In the genomic region with DNA sequence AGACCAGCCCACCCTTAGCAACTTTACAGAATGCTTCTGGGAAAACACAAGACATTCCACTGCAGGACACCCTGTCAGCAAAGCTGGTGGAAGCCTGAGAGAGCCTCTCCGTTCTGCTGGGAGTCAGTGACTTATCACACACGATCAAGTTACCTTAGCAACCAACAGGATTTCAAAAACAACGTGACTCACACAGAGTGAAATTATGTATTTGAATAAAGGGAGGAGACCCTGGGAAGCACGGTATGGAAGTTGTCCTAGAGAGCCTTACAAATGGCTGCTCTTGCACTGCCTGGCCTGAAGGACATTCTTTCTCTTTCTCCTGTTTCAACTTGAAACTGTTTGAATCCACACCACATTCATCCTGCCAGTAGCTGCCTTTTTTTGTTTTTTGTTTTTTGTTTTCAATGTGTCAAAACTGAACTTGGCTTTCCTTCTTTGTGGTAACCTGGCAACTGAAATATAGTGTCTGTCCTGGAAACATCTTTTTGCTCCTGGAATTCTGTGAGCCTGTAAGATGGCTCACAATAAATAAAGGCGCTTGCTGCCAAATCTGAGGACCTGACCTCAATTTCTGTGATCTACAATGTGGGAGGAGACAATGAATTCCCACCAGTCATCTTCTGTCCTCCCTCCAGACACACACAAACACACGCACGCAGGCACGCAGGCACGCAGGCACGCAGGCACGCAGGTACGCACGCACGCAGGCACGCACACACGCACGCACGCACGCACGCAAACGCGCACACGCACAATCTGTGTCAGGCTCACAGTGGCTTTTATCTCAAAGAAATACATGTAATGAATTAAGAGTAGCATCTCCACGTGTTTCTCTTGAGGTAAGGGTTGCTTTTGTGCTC, we compare ENCODE assay signal across 10 mouse cellular contexts. TPM values are rescaled to one million over a fixed set of nuclear protein-coding genes. Genes with fewer than 3 reads are reported as not detected.
DNase-seq lines count a peak whose midpoint lies in the region; ATAC-seq lines count a peak whose summit lies in the region.
"Had no signal": no experiment of that assay in that cellular context is flagged by ENCODE, and none has a peak within 500 bp of the region (broad histone marks: within the 10 kb centered on the region; RNA-seq: fewer than 3 reads in every experiment).

No protein-coding gene starts in this region.

- H3K9ac ChIP-seq in hindbrain, embryonic 16.5 days (ENCODE audit: low read depth, low read length): no peak overlapping the region

- no peak overlapping the region for H3K4me3 ChIP-seq in hindbrain, embryonic 16.5 days (ENCODE audit: low read length)

- H3K4me2 ChIP-seq in hindbrain, embryonic 16.5 days (ENCODE audit: low read length): no peak overlapping the region

- no peak overlapping the region for H3K27ac ChIP-seq in hindbrain, embryonic 16.5 days (ENCODE audit: low read depth, low read length)

- WGBS in hindbrain, embryonic 16.5 days: 66% methylated on average over 24 of the region's 24 CpGs

- H3K36me3 ChIP-seq in hindbrain, embryonic 16.5 days (ENCODE audit: control insufficient read depth, insufficient read depth, low read length): no peaks in the 10 kb centered on the region

- DNase-seq in heart, adult 11 months: peak; percentile 83
- DNase-seq in heart, adult 9 months (ENCODE audit: low spot score in 2 of 2): no peak
- DNase-seq in right cerebral cortex, postnatal 25 days: peak; percentile 16
- DNase-seq in right cerebral cortex, adult 18-20 months: no peak
- DNase-seq in testis, postnatal 14 days (ENCODE audit: low spot score): peak; percentile 36
- DNase-seq in gastrocnemius, postnatal 10 days: no peak
- DNase-seq: thymus, adult 2 months had no signal

- H3K9me3 ChIP-seq in hindbrain, embryonic 16.5 days (ENCODE audit: control insufficient read depth, low read length): no peaks in the 10 kb centered on the region

- no peaks in the 10 kb centered on the region for H3K27me3 ChIP-seq in hindbrain, embryonic 16.5 days (replicated peaks; ENCODE audit: control insufficient read depth, insufficient read depth, low read length)

- ATAC-seq in hindbrain, embryonic 16.5 days: peak; percentile 65
- no peak for ATAC-seq in erythroblast, adult 5-6 weeks (replicated peaks; ENCODE audit: low FRiP score, poor library complexity, severe bottlenecking)

- H3K4me1 ChIP-seq in hindbrain, embryonic 16.5 days (ENCODE audit: control insufficient read depth, insufficient read depth, low read depth, low read length): peaks cover 4% of the 10 kb centered on the region; the same call in 1 of the 2 replicates

RNA-seq across cellular contexts. Expression of a gene that starts 33.9 kb away (rescaled TPM):
- polyA plus RNA-seq in hindbrain, embryonic 16.5 days (2015; fragmentation: Nextera tagmentation; extraction: Ambion mirVana): not detected in 2 replicates
- not detected for total RNA-seq in gastrocnemius, postnatal 10 days (2021)
- total RNA-seq in erythroblast, adult 5-6 weeks (2015; ENCODE audit: low replicate concordance): not detected in 2 replicates
- total RNA-seq in erythroblast, adult 5-6 weeks (2017; ENCODE audit: low replicate concordance): not detected in 2 replicates
- total RNA-seq: MEL had no signal

RNA-seq across cellular contexts. Expression of a gene that starts 57.0 kb away (rescaled TPM):
- 0.05 and 0.14 TPM in 2 replicates for polyA plus RNA-seq in hindbrain, embryonic 16.5 days (2015; fragmentation: Nextera tagmentation; extraction: Ambion mirVana)
- under 1 TPM; 0.07 to 0.12 TPM for total RNA-seq in gastrocnemius, postnatal 10 days (2021)
- not detected in 2 replicates for total RNA-seq in erythroblast, adult 5-6 weeks (2015; ENCODE audit: low replicate concordance)
- 0.43 TPM in 1 of 2 replicates, not detected in the other for total RNA-seq in erythroblast, adult 5-6 weeks (2017; ENCODE audit: low replicate concordance)
- total RNA-seq: MEL had no signal

Comparison
In these comparisons a context has a peak if more than half of its experiments do, and no peak if none do; other contexts are left out.
1. DNase-seq: peak in heart, adult 11 months (single experiment), right cerebral cortex, postnatal 25 days (single experiment) and testis, postnatal 14 days (single experiment); none in heart, adult 9 months (0 of 2), right cerebral cortex, adult 18-20 months (single experiment) and gastrocnemius, postnatal 10 days (single experiment).